Mouse (Mus musculus): ENCODE measurements around the gene Dock1. TPM values are rescaled to one million over a fixed set of nuclear protein-coding genes. Genes with fewer than 3 reads are reported as not detected.

Dock1 gene
- polyA plus RNA-seq, 1 experiment, result 19.6 TPM

DNA sequence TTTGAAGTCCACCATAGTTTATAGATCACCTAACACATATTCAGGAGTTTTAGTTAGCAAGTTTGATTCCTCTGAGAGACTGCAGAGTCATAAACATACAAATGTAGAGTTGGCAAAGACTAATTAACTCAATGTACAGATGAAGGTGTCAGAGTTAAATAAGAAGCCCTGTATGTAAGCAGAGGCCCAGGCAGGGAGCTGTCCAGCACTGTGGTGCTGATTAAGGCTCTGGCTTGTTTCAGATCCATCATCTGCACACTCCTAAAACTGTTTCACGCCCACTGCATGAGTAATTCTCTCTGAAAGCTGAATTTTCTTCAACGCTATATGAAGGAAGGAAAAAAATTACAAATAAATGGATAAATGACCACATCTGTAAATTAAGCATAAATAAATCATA, 193.7 kb downstream of the Dock1 start:
- no peaks in the 10 kb centered on the region for H3K27me3 ChIP-seq (replicated peaks; ENCODE audit: control insufficient read depth, insufficient read depth, low read length)
- no peak for TF ChIP-seq CTCF (conservative IDR thresholded peaks at IDR 0.05; ENCODE audit: insufficient read depth, insufficient read length, low read depth, low read length)
- no peak for TF ChIP-seq POLR2A (IDR thresholded peaks at IDR 0.05; ENCODE audit: low read depth, low read length)
- H3K27ac ChIP-seq (ENCODE audit: insufficient read depth, low read depth, low read length), result no peak overlapping the region
- DNase-seq, result peak; percentile 38
- H3K4me3 ChIP-seq (ENCODE audit: insufficient read depth, low read depth, low read length), result no peak overlapping the region
- no peaks in the 10 kb centered on the region for H3K4me1 ChIP-seq (ENCODE audit: control insufficient read depth, insufficient read depth, low read length)
- WGBS, result 82% methylated on average over 2 of the region's 2 CpGs
- H3K36me3 ChIP-seq (ENCODE audit: control insufficient read depth, insufficient read depth, low read length), result no peaks in the 10 kb centered on the region

DNA sequence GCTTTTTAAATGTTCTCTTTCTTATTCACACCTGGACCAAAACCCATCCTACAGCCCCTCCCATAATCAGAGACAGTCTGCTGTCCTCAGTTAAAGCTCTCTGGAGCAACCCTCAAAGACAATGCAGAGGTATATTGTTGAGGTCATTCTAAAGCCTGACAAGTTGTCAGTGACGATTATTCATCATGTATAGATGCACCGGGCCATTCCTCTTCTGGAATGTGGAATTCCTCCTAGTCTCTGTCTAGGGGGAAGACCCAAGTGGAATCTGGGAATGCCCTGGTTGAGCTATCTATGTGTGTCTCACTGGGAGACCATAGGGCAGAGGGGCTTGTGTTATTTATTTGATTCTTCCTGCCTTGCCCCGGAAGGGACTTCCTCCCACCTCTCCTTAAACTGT, 202.1 kb downstream of the Dock1 start:
- TF ChIP-seq POLR2A (IDR thresholded peaks at IDR 0.05; ENCODE audit: low read depth, low read length) (no peak), CTCF (conservative IDR thresholded peaks at IDR 0.05; ENCODE audit: insufficient read depth, insufficient read length, low read depth, low read length) (no peak)
- WGBS, result 67% methylated on average over 3 of the region's 3 CpGs
- H3K4me3 ChIP-seq (ENCODE audit: insufficient read depth, low read depth, low read length), result no peak overlapping the region

DNA sequence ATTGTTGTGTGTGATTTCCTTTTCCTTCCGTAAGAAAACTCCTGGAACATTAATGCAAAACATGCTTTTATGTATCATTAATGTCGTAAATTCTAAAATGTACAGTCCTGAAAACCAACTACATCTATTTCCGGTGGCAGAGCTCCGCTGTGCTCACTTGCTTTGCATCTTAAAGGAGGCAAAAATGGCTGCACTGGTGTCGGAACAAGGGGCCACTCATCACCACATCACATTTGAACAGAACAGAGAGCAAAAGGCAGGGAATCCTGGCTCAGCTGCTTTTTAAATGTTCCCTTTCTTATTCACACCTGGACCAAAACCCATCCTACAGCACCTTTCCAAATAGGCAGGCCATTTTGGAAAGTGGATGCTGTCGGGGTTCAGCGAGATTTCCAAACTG, 202.5 kb downstream of the Dock1 start:
- Histone ChIP-seq H3K27ac (ENCODE audit: insufficient read depth, low read depth, low read length) (no peak overlapping the region), H3K27me3 (replicated peaks; ENCODE audit: control insufficient read depth, insufficient read depth, low read length) (no peaks in the 10 kb centered on the region), H3K36me3 (ENCODE audit: control insufficient read depth, insufficient read depth, low read length) (no peaks in the 10 kb centered on the region), H3K4me3 (ENCODE audit: insufficient read depth, low read depth, low read length) (no peak overlapping the region), H3K4me1 (ENCODE audit: control insufficient read depth, insufficient read depth, low read length) (no peaks in the 10 kb centered on the region)
- WGBS, result 87% methylated on average over 7 of the region's 7 CpGs
- no peak for TF ChIP-seq CTCF (conservative IDR thresholded peaks at IDR 0.05; ENCODE audit: insufficient read depth, insufficient read length, low read depth, low read length)
- no peak for TF ChIP-seq POLR2A (IDR thresholded peaks at IDR 0.05; ENCODE audit: low read depth, low read length)
- no peak for DNase-seq

More for the DNA sequence above, 202.1 kb downstream of the Dock1 start:
- no peak for DNase-seq
- Histone ChIP-seq H3K4me1 (ENCODE audit: control insufficient read depth, insufficient read depth, low read length) (no peaks in the 10 kb centered on the region), H3K27ac (ENCODE audit: insufficient read depth, low read depth, low read length) (no peak overlapping the region), H3K36me3 (ENCODE audit: control insufficient read depth, insufficient read depth, low read length) (no peaks in the 10 kb centered on the region), H3K27me3 (replicated peaks; ENCODE audit: control insufficient read depth, insufficient read depth, low read length) (no peaks in the 10 kb centered on the region)

DNA sequence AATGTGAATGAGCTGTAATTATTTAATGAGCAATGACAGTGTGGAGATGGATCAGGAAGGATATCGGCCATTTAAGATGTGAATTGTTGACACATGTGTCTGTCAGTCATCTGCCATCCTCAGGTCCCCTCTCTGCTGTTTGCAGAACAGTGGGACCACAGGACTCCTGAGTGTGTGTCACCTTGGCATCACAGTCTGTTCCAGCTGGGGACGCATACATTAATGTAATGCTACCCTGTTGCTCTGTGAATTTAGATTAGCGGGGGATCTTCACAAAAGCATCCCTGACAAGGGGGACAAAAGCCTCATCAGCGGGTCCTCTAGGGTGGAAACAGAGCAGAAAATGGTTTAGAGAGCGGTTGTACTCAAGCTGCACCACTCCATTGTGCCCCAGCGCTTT, 208.5 kb downstream of the Dock1 start:
- DNase-seq, result no peak
- WGBS, result 92% methylated on average over 6 of the region's 6 CpGs
- TF ChIP-seq CTCF (conservative IDR thresholded peaks at IDR 0.05; ENCODE audit: insufficient read depth, insufficient read length, low read depth, low read length) (no peak), POLR2A (IDR thresholded peaks at IDR 0.05; ENCODE audit: low read depth, low read length) (no peak)
- Histone ChIP-seq H3K27ac (ENCODE audit: insufficient read depth, low read depth, low read length) (no peak overlapping the region), H3K4me3 (ENCODE audit: insufficient read depth, low read depth, low read length) (no peak overlapping the region), H3K27me3 (replicated peaks; ENCODE audit: control insufficient read depth, insufficient read depth, low read length) (no peaks in the 10 kb centered on the region), H3K4me1 (ENCODE audit: control insufficient read depth, insufficient read depth, low read length) (no peaks in the 10 kb centered on the region), H3K36me3 (ENCODE audit: control insufficient read depth, insufficient read depth, low read length) (no peaks in the 10 kb centered on the region)

DNA sequence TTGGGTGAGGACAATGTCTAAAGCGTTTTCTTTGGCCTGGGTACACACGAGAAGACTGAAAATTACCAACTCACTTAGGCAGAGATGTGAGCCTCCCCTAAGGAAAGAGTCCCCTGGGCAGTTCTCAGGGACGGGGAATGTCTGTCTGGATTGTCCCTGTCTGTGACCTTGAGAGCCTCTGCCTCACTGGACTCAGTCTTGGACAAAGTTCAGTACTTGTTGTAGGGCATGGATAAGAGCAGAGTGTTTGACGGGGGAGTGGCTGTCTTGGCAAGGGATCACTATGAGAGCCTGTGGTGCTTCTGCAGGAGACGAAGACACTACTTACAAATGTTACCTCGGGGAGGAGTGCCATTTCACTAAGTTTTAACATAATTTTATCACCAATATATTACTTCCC, 210.0 kb downstream of the Dock1 start:
- no peaks in the 10 kb centered on the region for H3K4me1 ChIP-seq (ENCODE audit: control insufficient read depth, insufficient read depth, low read length)
- TF ChIP-seq CTCF (conservative IDR thresholded peaks at IDR 0.05; ENCODE audit: insufficient read depth, insufficient read length, low read depth, low read length) (no peak), POLR2A (IDR thresholded peaks at IDR 0.05; ENCODE audit: low read depth, low read length) (no peak)
- no peak overlapping the region for H3K27ac ChIP-seq (ENCODE audit: insufficient read depth, low read depth, low read length)
- DNase-seq, result peak; percentile 17
- H3K36me3 ChIP-seq (ENCODE audit: control insufficient read depth, insufficient read depth, low read length), result no peaks in the 10 kb centered on the region
- no peak overlapping the region for H3K4me3 ChIP-seq (ENCODE audit: insufficient read depth, low read depth, low read length)
- WGBS, result 60% methylated on average over 6 of the region's 6 CpGs
- H3K27me3 ChIP-seq (replicated peaks; ENCODE audit: control insufficient read depth, insufficient read depth, low read length), result no peaks in the 10 kb centered on the region

DNA sequence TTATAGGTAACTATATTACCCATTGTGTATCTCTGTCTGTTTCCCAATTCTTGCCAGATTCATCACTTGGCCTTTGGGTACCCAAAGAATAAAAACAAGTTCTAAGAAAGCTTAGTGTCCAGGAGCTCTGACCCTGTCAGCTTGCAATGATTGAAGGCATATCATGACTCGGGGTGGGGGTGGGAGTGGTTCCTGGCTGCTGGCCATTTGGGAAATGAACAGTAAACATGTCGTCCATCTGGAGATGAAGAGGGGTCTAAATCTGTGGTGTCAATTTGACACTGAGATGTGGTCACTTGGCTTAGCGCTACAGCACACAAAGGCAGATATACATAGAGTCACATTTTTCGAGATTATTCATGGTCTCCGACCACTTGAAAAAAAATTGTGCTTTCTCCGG, 213.1 kb downstream of the Dock1 start:
- Histone ChIP-seq H3K36me3 (ENCODE audit: control insufficient read depth, insufficient read depth, low read length) (no peaks in the 10 kb centered on the region), H3K4me3 (ENCODE audit: insufficient read depth, low read depth, low read length) (no peak overlapping the region), H3K27me3 (replicated peaks; ENCODE audit: control insufficient read depth, insufficient read depth, low read length) (no peaks in the 10 kb centered on the region), H3K4me1 (ENCODE audit: control insufficient read depth, insufficient read depth, low read length) (no peaks in the 10 kb centered on the region), H3K27ac (ENCODE audit: insufficient read depth, low read depth, low read length) (no peak overlapping the region)
- TF ChIP-seq POLR2A (IDR thresholded peaks at IDR 0.05; ENCODE audit: low read depth, low read length) (no peak), CTCF (conservative IDR thresholded peaks at IDR 0.05; ENCODE audit: insufficient read depth, insufficient read length, low read depth, low read length) (no peak)
- DNase-seq, result no peak
- 62% methylated on average over 6 of the region's 6 CpGs for WGBS

DNA sequence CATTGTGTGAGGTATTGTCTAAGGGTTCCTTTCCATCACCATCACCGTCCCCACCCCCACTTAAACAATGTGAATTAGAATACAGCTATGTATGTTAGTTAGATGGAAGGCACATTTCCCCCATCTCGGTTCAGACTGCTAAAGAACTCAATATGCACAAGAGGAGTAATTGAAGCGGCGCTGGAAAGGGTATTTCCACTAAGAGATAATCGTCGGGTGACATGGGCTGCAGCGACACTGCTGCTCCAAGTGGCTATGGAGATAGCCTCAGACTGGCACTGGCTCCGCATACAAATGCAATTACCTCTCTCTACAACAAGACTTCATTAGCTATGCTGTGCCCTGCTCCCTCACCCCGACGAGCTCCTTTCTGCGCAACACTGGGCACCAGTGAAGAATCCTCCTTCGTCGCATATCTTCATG, 222.0 kb downstream of the Dock1 start:
- DNase-seq, result no peak
- Histone ChIP-seq H3K4me3 (ENCODE audit: insufficient read depth, low read depth, low read length) (no peak overlapping the region), H3K36me3 (ENCODE audit: control insufficient read depth, insufficient read depth, low read length) (no peaks in the 10 kb centered on the region), H3K27ac (ENCODE audit: insufficient read depth, low read depth, low read length) (no peak overlapping the region), H3K4me1 (ENCODE audit: control insufficient read depth, insufficient read depth, low read length) (no peaks in the 10 kb centered on the region), H3K27me3 (replicated peaks; ENCODE audit: control insufficient read depth, insufficient read depth, low read length) (no peaks in the 10 kb centered on the region)
- WGBS, result 92% methylated on average over 13 of the region's 13 CpGs
- TF ChIP-seq POLR2A (IDR thresholded peaks at IDR 0.05; ENCODE audit: low read depth, low read length) (no peak), CTCF (conservative IDR thresholded peaks at IDR 0.05; ENCODE audit: insufficient read depth, insufficient read length, low read depth, low read length) (no peak)

DNA sequence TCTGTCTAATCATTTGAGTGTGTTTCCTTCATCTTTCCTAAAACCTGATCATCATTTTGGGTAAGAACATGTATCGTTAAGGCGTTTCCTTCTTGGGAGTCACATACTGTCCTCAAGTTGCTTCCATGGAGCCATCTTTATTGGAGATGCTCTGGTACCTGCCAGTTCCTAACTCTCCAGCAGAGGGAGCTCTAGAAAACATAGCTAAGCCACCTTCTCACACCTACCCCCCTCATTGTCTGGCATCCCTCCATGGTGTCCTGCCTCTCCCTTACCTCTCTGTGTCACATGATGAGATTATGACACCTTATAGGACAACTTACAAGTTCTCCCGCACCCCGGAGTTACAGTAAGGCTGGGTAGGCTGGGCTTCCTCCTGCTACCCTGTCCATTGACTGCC, 222.5 kb downstream of the Dock1 start:
- peak; percentile 26 for DNase-seq
- H3K27ac ChIP-seq (ENCODE audit: insufficient read depth, low read depth, low read length), result no peak overlapping the region
- no peak overlapping the region for H3K4me3 ChIP-seq (ENCODE audit: insufficient read depth, low read depth, low read length)
- 86% methylated on average over 4 of the region's 4 CpGs for WGBS
- H3K36me3 ChIP-seq (ENCODE audit: control insufficient read depth, insufficient read depth, low read length), result no peaks in the 10 kb centered on the region
- no peaks in the 10 kb centered on the region for H3K27me3 ChIP-seq (replicated peaks; ENCODE audit: control insufficient read depth, insufficient read depth, low read length)
- H3K4me1 ChIP-seq (ENCODE audit: control insufficient read depth, insufficient read depth, low read length), result no peaks in the 10 kb centered on the region
- TF ChIP-seq POLR2A (IDR thresholded peaks at IDR 0.05; ENCODE audit: low read depth, low read length), result no peak
- TF ChIP-seq CTCF (conservative IDR thresholded peaks at IDR 0.05; ENCODE audit: insufficient read depth, insufficient read length, low read depth, low read length), result peak; percentile 48; the same call in 1 of the 2 replicates
